Mouse (Mus musculus) G1E (cell line): Measurements from ENCODE around the gene Slc25a26. TPM values are rescaled to one million over a fixed set of nuclear protein-coding genes. Genes with fewer than 3 reads are reported as not detected.

Experiments used
- ATAC-seq: 2 replicates; pipeline ENCODE4 v1.8.0; 2016; ENCODE audit warnings: mild to moderate bottlenecking; ENCODE audit not compliant: insufficient number of reproducible peaks, poor library complexity, low FRiP score, severe bottlenecking; ENCODE audit errors: extremely low read depth
- DNase-seq: peaks from one replicate; pipeline ENCODE4 v3.0.0; 2012; ENCODE audit warnings: low spot score
- H3K27me3 ChIP-seq: 2 replicates; pipeline ENCODE4 v1.6.1; 2012; ENCODE audit warnings: mild to moderate bottlenecking, low read length, inconsistent platforms; ENCODE audit not compliant: insufficient read depth
- H3K36me3 ChIP-seq: replicated peaks from 2 replicates; pipeline ENCODE3; 2012; ENCODE audit warnings: mild to moderate bottlenecking, inconsistent platforms
- H3K4me1 ChIP-seq: 2 replicates; pipeline ENCODE4 v1.6.1; 2012; ENCODE audit warnings: low read depth, low read length, inconsistent platforms, mixed read lengths; ENCODE audit not compliant: insufficient read depth
- H3K4me3 ChIP-seq: 2 replicates; pipeline ENCODE4 v1.5.1; 2012; ENCODE audit warnings: low read depth, mild to moderate bottlenecking, inconsistent platforms, low read length, moderate library complexity, mixed read lengths
- H3K9me3 ChIP-seq: replicated peaks from 2 replicates; pipeline ENCODE4 v1.6.1; 2012; ENCODE audit warnings: inconsistent platforms
- CTCF ChIP-seq: IDR thresholded peaks from 2 replicates; pipeline ENCODE4 v1.5.1; 2012; ENCODE audit warnings: low read depth, low read length, inconsistent platforms, mixed read lengths
- GATA1 ChIP-seq: IDR thresholded peaks from 2 replicates; pipeline ENCODE4 v1.6.1; 2012; ENCODE audit warnings: borderline replicate concordance, low read length, inconsistent platforms, mixed read lengths
- GATA2 ChIP-seq: IDR thresholded peaks from 2 replicates; pipeline ENCODE4 v1.6.1; 2012; ENCODE audit warnings: low read depth, low read length, inconsistent platforms, borderline replicate concordance
- POLR2AphosphoS5 ChIP-seq: IDR thresholded peaks from 2 replicates; pipeline ENCODE4 v1.6.1; 2012; ENCODE audit warnings: low read depth, low read length, inconsistent platforms; ENCODE audit not compliant: insufficient replicate concordance
- TAL1 ChIP-seq: conservative IDR thresholded peaks from 2 replicates; pipeline ENCODE4 v1.6.1; 2012; ENCODE audit warnings: low read depth, low read length, inconsistent platforms, mixed read lengths
- polyA plus RNA-seq: library from polyadenylated mRNA; stranded (reverse); fragments of >175 nt; gene quantifications from 2 replicates; pipeline ENCODE4 v1.2.3, GENCODE M21; 2012
- total RNA-seq, 2 experiments: library from RNA; stranded (forward) in 1 of 2; stranded (reverse) in 1 of 2; fragments of 200-1000 nt in 1 of 2; fragments of >200 nt in 1 of 2; fragmentation: Nextera tagmentation in 1 of 2; gene quantifications; 2 replicates each; pipeline ENCODE4 v1.2.3; 2014 to 2017

Gene Slc25a26
- total and polyA plus RNA-seq, 3 experiments, result 3.3 to 11.8 (median 7.0) TPM

- Histone ChIP-seq H3K36me3 (peaks cover 62% of the 10 kb centered on the region), H3K4me1 (no peaks in the 10 kb centered on the region), H3K9me3 (no peaks in the 10 kb centered on the region), H3K27me3 (no peaks in the 10 kb centered on the region), H3K4me3 (no peak overlapping the region)
- no peak for DNase-seq
- ATAC-seq, result no peak
- TF ChIP-seq GATA1, result no peak
- no peak for TF ChIP-seq POLR2AphosphoS5
- TF ChIP-seq TAL1, result no peak
- TF ChIP-seq CTCF, result no peak
- no peak for TF ChIP-seq GATA2
Observed at GRCm38 (mm10) chr6:94595206-94595605, 95.1 kb downstream of the Slc25a26 start.

DNA sequence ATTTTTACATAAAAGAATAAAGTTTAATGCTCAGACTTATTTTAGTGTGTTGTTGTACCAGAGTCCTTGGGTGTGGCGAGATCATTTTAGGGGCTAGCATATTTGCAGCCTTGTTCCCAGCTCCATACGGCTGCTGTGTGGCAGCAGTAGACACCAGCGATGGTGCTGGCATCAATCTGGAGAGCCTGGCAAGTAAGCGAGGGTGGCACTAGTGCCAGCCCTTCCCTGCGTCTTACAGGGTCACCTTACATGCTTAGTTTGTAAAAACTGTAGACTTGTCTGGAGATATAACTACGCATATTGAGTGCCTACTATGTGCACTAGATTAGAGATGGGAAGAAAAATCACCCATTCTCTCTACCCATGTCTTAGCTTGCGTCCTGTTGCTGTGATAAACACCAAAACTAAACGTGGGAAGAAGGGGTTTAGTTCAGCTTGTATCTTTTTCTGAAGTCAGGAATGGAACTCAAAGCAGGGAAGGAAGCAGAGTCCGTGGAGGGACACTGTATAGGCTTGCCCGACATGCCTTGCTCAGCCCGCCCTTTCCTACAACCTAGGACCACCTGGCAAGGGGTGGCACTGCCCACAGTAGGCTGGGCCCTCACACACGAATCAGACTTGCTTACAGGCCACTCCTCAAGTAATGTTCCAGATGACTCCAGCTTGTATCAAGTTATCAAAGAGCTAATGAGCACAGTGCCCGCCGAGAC lies 96.1 kb downstream of the Slc25a26 start:
- ATAC-seq (no peak), DNase-seq (no peak)
- Histone ChIP-seq H3K27me3 (no peaks in the 10 kb centered on the region), H3K4me1 (no peaks in the 10 kb centered on the region), H3K4me3 (no peak overlapping the region), H3K36me3 (peaks cover 70% of the 10 kb centered on the region), H3K9me3 (no peaks in the 10 kb centered on the region)
- TF ChIP-seq POLR2AphosphoS5, result no peak
- no peak for TF ChIP-seq GATA2
- no peak for TF ChIP-seq CTCF
- TF ChIP-seq TAL1, result no peak
- no peak for TF ChIP-seq GATA1

DNA sequence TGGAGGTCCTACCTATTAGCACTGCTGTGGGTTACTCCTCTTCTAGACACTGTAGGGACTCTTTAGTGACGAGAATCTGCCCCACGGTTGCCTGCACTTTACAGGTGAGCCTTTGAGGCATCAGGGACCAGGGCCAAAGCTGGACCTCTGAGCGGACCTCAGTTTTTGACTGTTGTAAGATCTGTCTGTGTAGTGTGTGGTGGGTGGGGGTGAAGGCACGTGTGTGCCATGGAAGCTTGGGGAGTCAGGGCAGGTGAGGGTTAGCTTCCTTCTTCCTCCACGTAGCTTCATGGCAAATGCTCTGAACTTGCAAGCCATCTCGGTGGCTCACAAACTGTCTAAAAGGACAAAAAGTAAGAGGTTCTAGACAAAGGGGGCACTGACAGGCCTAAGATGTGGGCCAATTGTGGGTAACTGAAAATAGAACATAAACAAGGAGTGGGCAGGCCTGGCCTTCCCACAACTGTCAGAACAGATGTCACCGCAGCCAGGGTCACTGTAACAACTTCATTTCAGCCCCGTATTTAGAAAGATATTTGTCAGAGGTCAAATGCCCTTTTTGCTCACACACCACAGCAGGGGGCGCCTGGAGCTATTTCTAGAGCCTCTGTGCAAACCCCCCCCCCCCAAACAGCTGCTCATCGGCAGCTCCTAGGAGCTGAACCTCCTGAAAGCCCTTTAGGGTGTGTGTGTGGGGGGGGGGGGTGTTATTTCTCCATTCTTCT lies 96.8 kb downstream of the Slc25a26 start:
- Histone ChIP-seq H3K4me1 (peaks cover 4% of the 10 kb centered on the region; the same call in 1 of the 2 replicates), H3K36me3 (peaks cover 74% of the 10 kb centered on the region), H3K4me3 (no peak overlapping the region), H3K27me3 (no peaks in the 10 kb centered on the region), H3K9me3 (no peaks in the 10 kb centered on the region)
- TF ChIP-seq POLR2AphosphoS5 (no peak), GATA2 (no peak), CTCF (no peak), TAL1 (no peak), GATA1 (no peak)
- ATAC-seq (no peak), DNase-seq (no peak)

- Histone ChIP-seq H3K4me1 (peaks cover 5% of the 10 kb centered on the region; the same call in 1 of the 2 replicates), H3K4me3 (no peak overlapping the region; the same call in 1 of the 2 replicates), H3K27me3 (no peaks in the 10 kb centered on the region), H3K36me3 (peaks cover 80% of the 10 kb centered on the region), H3K9me3 (no peaks in the 10 kb centered on the region)
- ATAC-seq (no peak), DNase-seq (no peak)
- TF ChIP-seq GATA1, result no peak
- no peak for TF ChIP-seq GATA2
- no peak for TF ChIP-seq POLR2AphosphoS5
- no peak for TF ChIP-seq TAL1
- no peak for TF ChIP-seq CTCF
Observed at GRCm38 (mm10) chr6:94598421-94598820, 98.3 kb downstream of the Slc25a26 start.

GRCm38 (mm10) chr6:94599016-94599415 lies 98.9 kb downstream of the Slc25a26 start:
- ATAC-seq (no peak), DNase-seq (no peak)
- no peak overlapping the region for H3K4me3 ChIP-seq
- H3K27me3 ChIP-seq, result no peaks in the 10 kb centered on the region
- TF ChIP-seq POLR2AphosphoS5, result no peak
- TF ChIP-seq CTCF, result no peak
- no peak for TF ChIP-seq GATA2
- TF ChIP-seq GATA1, result no peak
- TF ChIP-seq TAL1, result no peak
- peaks cover 5% of the 10 kb centered on the region; the same call in 1 of the 2 replicates for H3K4me1 ChIP-seq
- peaks cover 83% of the 10 kb centered on the region for H3K36me3 ChIP-seq
- no peaks in the 10 kb centered on the region for H3K9me3 ChIP-seq

DNA sequence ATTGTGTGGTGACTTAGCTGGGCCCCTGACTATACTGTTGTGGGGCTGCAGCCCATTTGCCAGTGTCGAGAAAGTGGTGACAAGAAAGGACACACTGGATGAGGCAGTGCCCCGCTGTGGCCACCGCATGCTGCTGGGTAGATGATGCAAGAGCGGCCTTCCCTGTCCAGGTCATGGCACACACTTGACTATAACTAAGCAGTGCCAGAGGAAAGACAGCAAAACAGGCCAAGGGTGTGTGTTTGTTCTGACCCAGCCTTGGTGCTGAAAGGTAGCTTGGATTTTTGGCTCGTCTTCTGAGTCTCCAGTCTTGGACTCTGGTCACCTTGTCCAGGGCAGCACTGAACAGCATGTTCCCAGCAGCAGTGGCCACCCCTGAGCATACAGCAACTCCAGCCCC lies 101.0 kb downstream of the Slc25a26 start:
- TF ChIP-seq POLR2AphosphoS5 (no peak), TAL1 (no peak), GATA2 (no peak), CTCF (no peak), GATA1 (no peak)
- Histone ChIP-seq H3K4me1 (peaks cover 7% of the 10 kb centered on the region; the same call in 1 of the 2 replicates), H3K4me3 (no peak overlapping the region), H3K27me3 (no peaks in the 10 kb centered on the region), H3K9me3 (no peaks in the 10 kb centered on the region), H3K36me3 (peaks cover 89% of the 10 kb centered on the region)
- ATAC-seq (no peak), DNase-seq (no peak)
